ENCODE assay signal across 8 mouse cellular contexts in genomic region chr14:11554306-11555041, GRCm38 (mm10). TPM values are rescaled to one million over a fixed set of nuclear protein-coding genes. Genes with fewer than 3 reads are reported as not detected.
DNase-seq lines count a peak whose midpoint lies in the region; ATAC-seq and TF ChIP-seq lines count a peak whose summit lies in the region.

No protein-coding gene starts in this region.

- H3K4me3 ChIP-seq in thymus, adult 2 months (ENCODE audit: control insufficient read depth, insufficient read depth, low read length) = peak overlapping the region; percentile 32
- peak overlapping the region; percentile 69 for H3K4me3 ChIP-seq in forebrain, embryonic 12.5 days (replicated peaks)
- H3K4me3 ChIP-seq in heart, embryonic 14.5 days (ENCODE audit: control insufficient read depth in 1 of 2, insufficient read depth in 1 of 2, low read depth in 1 of 2, low read length in 2 of 2) = peak overlapping the region; percentile 72 to 93
- H3K4me3 ChIP-seq in liver, embryonic 12.5 days = peak overlapping the region; percentile 53
- peak overlapping the region; percentile 81 for H3K4me3 ChIP-seq in neural tube, embryonic 13.5 days

- peak; percentile 63 for ATAC-seq in forebrain, embryonic 12.5 days (ENCODE audit: low FRiP score)
- 0 out of 2 replicates have a peak, but pooled peaks have one; percentile 29 for ATAC-seq in heart, embryonic 14.5 days (ENCODE audit: insufficient number of reproducible peaks, insufficient read depth, low FRiP score, low read depth)
- ATAC-seq in liver, embryonic 12.5 days = peak; percentile 32; the same call in 1 of the 2 replicates
- ATAC-seq in neural tube, embryonic 13.5 days (ENCODE audit: low read depth) = peak; percentile 41

- DNase-seq in thymus, adult 2 months = no peak
- no peak for DNase-seq in thymus, postnatal 36 days
- DNase-seq in kidney, postnatal 14 days = peak; percentile 75
- DNase-seq in urinary bladder, postnatal 4 days (ENCODE audit: low spot score in 2 of 2) = peak; percentile 46 to 65

- no peak for TF ChIP-seq CTCF in thymus, adult 2 months (IDR thresholded peaks at IDR 0.05; ENCODE audit: borderline replicate concordance, control insufficient read depth, extremely low read depth, insufficient read depth, low read length, poor library complexity)

- no peaks in the 10 kb centered on the region for H3K4me1 ChIP-seq in thymus, adult 2 months (replicated peaks; ENCODE audit: control insufficient read depth, insufficient read depth, low read length)
- peaks cover 20% of the 10 kb centered on the region for H3K4me1 ChIP-seq in forebrain, embryonic 12.5 days
- peaks cover 9 to 21% of the 10 kb centered on the region in 2 experiments for H3K4me1 ChIP-seq in heart, embryonic 14.5 days (ENCODE audit: control insufficient read depth in 2 of 2, insufficient read depth in 2 of 2, low read length in 2 of 2)
- H3K4me1 ChIP-seq in liver, embryonic 12.5 days = 0 out of 2 replicates have a peak, but pooled peaks cover 5% of the 10 kb centered on the region
- H3K4me1 ChIP-seq in neural tube, embryonic 13.5 days (replicated peaks) = peaks cover 35% of the 10 kb centered on the region

- H3K27ac ChIP-seq in thymus, adult 2 months (ENCODE audit: control insufficient read depth, insufficient read depth, low read length) = no peak overlapping the region
- peak overlapping the region; percentile 94 for H3K27ac ChIP-seq in forebrain, embryonic 12.5 days
- peak overlapping the region; percentile 93 to 98 for H3K27ac ChIP-seq in heart, embryonic 14.5 days (replicated peaks in 1 of 2; ENCODE audit: control insufficient read depth in 1 of 2, insufficient read depth in 1 of 2, low read depth in 2 of 2, low read length in 2 of 2)
- H3K27ac ChIP-seq in liver, embryonic 12.5 days = no peak overlapping the region
- H3K27ac ChIP-seq in neural tube, embryonic 13.5 days (replicated peaks) = peak overlapping the region; percentile 97

- peaks cover 3% of the 10 kb centered on the region; the same call in 1 of the 2 replicates for H3K27me3 ChIP-seq in thymus, adult 2 months (ENCODE audit: control insufficient read depth, insufficient read depth, low read length)
- peaks cover 8% of the 10 kb centered on the region for H3K27me3 ChIP-seq in forebrain, embryonic 12.5 days
- no peaks in the 10 kb centered on the region for H3K27me3 ChIP-seq in heart, embryonic 14.5 days (ENCODE audit: control insufficient read depth, insufficient read depth, low read length)
- peaks cover 73% of the 10 kb centered on the region for H3K27me3 ChIP-seq in liver, embryonic 12.5 days (replicated peaks)
- H3K27me3 ChIP-seq in neural tube, embryonic 13.5 days = peaks cover 3% of the 10 kb centered on the region; the same call in 1 of the 2 replicates

- no peaks in the 10 kb centered on the region for H3K36me3 ChIP-seq in thymus, adult 2 months (ENCODE audit: control insufficient read depth, insufficient read depth, low read length)
- H3K36me3 ChIP-seq in forebrain, embryonic 12.5 days (replicated peaks) = no peaks in the 10 kb centered on the region
- no peaks in the 10 kb centered on the region for H3K36me3 ChIP-seq in heart, embryonic 14.5 days (ENCODE audit: control insufficient read depth, insufficient read depth, low read length)
- no peaks in the 10 kb centered on the region for H3K36me3 ChIP-seq in liver, embryonic 12.5 days
- no peaks in the 10 kb centered on the region for H3K36me3 ChIP-seq in neural tube, embryonic 13.5 days

- H3K9me3 ChIP-seq in forebrain, embryonic 12.5 days = no peaks in the 10 kb centered on the region
- H3K9me3 ChIP-seq in heart, embryonic 14.5 days (ENCODE audit: control insufficient read depth, low read length) = no peaks in the 10 kb centered on the region
- H3K9me3 ChIP-seq in liver, embryonic 12.5 days (replicated peaks) = no peaks in the 10 kb centered on the region
- H3K9me3 ChIP-seq in neural tube, embryonic 13.5 days = no peaks in the 10 kb centered on the region

- peak overlapping the region; percentile 95 for H3K4me2 ChIP-seq in forebrain, embryonic 12.5 days
- peak overlapping the region; percentile 95 for H3K4me2 ChIP-seq in heart, embryonic 14.5 days (ENCODE audit: low read length)
- peak overlapping the region; percentile 64 for H3K4me2 ChIP-seq in liver, embryonic 12.5 days
- peak overlapping the region; percentile 91 for H3K4me2 ChIP-seq in neural tube, embryonic 13.5 days

- WGBS in thymus, adult 2 months = 3% methylated on average over 46 of the region's 46 CpGs
- under 1% methylated on average over 46 of the region's 46 CpGs for WGBS in forebrain, embryonic 12.5 days
- WGBS in heart, embryonic 14.5 days = under 1% methylated on average over 46 of the region's 46 CpGs
- whole genome bisulfite sequencing in liver, embryonic 12.5 days (ENCODE audit: insufficient replicate concordance) = under 1% methylated on average over 46 of the region's 46 CpGs
- WGBS in neural tube, embryonic 13.5 days = 1% methylated on average over 46 of the region's 46 CpGs

- peak overlapping the region; percentile 85 for H3K9ac ChIP-seq in forebrain, embryonic 12.5 days
- H3K9ac ChIP-seq in heart, embryonic 14.5 days (ENCODE audit: low read length) = peak overlapping the region; percentile 93
- H3K9ac ChIP-seq in liver, embryonic 12.5 days = peak overlapping the region; percentile 61
- H3K9ac ChIP-seq in neural tube, embryonic 13.5 days = peak overlapping the region; percentile 90

- no peak for TF ChIP-seq POLR2A in thymus, adult 2 months (IDR thresholded peaks at IDR 0.05; ENCODE audit: control insufficient read depth, extremely low read depth, insufficient read depth, low read length, poor library complexity)

RNA-seq across cellular contexts. Expression of gene Ptprg, which starts 1.1 kb away (rescaled TPM):
- 12.3 and 13.2 TPM in 2 replicates for polyA plus RNA-seq in thymus, adult 2 months (2012; rRNA removed)
- 40.3 and 44.9 TPM in 2 replicates for polyA plus RNA-seq in forebrain, embryonic 12.5 days (2016; fragmentation: Nextera tagmentation; extraction: Ambion mirVana)
- 15.8 and 17.8 TPM in 2 replicates for polyA plus RNA-seq in heart, embryonic 14.5 days (2014; fragmentation: Nextera tagmentation; extraction: Ambion mirVana)
- polyA plus RNA-seq in liver, embryonic 12.5 days (2016; fragmentation: Nextera tagmentation; extraction: Ambion mirVana) = 3.9 and 4.8 TPM in 2 replicates
- polyA plus RNA-seq in neural tube, embryonic 13.5 days (2015; fragmentation: Nextera tagmentation; extraction: Ambion mirVana) = 38.5 and 45.9 TPM in 2 replicates

Comparison
In these comparisons a context has a peak if more than half of its experiments do, and no peak if none do; other contexts are left out.
1. DNase-seq: peak in kidney, postnatal 14 days (single experiment) and urinary bladder, postnatal 4 days (2 of 2); none in thymus, adult 2 months (single experiment) and thymus, postnatal 36 days (0 of 2).
2. H3K27ac ChIP-seq: peak in forebrain, embryonic 12.5 days (single experiment), heart, embryonic 14.5 days (2 of 2) and neural tube, embryonic 13.5 days (single experiment); none in thymus, adult 2 months (single experiment) and liver, embryonic 12.5 days (single experiment).
3. H3K4me3 ChIP-seq: peak in every context shown above with its lines; median percentile 82 in heart, embryonic 14.5 days; 81 in neural tube, embryonic 13.5 days; 69 in forebrain, embryonic 12.5 days; 53 in liver, embryonic 12.5 days; 32 in thymus, adult 2 months.
4. Peak in every context shown above with its lines, with median percentiles within 50 percentile points of each other: ATAC-seq, H3K4me2 ChIP-seq and H3K9ac ChIP-seq.